Mouse (Mus musculus): ENCODE results near the gene Lyzl4.

- TF ChIP-seq POLR2A (IDR thresholded peaks at IDR 0.05; ENCODE audit: borderline replicate concordance, control insufficient read depth, low read depth, low read length) (no peak), CTCF (IDR thresholded peaks at IDR 0.05; ENCODE audit: control insufficient read depth, insufficient read depth, low read length) (no peak)
These were observed 85.0 kb downstream of the Lyzl4 start for GRCm38 (mm10) chr9:121556913-121557312.

Data from bone marrow, adult 2 months (tissue).